Mouse (Mus musculus) layer of hippocampus, adult 8-10 months (tissue): Measurements from ENCODE around the gene Trp53tg5. TPM values are rescaled to one million over a fixed set of nuclear protein-coding genes. Genes with fewer than 3 reads are reported as not detected.

Experiments
- DNase-seq, 2 experiments: peaks; one replicate each; pipeline ENCODE4 v3.0.0; 2022; ENCODE audit warnings: low spot score in 2 of 2
- total RNA-seq, 4 experiments: library from RNA; stranded (reverse); gene quantifications; 2 replicates each; pipeline ENCODE4 v1.2.4; 2022

The Trp53tg5 gene
- total RNA-seq, 4 experiments from 2014 or later: not detected

DNA sequence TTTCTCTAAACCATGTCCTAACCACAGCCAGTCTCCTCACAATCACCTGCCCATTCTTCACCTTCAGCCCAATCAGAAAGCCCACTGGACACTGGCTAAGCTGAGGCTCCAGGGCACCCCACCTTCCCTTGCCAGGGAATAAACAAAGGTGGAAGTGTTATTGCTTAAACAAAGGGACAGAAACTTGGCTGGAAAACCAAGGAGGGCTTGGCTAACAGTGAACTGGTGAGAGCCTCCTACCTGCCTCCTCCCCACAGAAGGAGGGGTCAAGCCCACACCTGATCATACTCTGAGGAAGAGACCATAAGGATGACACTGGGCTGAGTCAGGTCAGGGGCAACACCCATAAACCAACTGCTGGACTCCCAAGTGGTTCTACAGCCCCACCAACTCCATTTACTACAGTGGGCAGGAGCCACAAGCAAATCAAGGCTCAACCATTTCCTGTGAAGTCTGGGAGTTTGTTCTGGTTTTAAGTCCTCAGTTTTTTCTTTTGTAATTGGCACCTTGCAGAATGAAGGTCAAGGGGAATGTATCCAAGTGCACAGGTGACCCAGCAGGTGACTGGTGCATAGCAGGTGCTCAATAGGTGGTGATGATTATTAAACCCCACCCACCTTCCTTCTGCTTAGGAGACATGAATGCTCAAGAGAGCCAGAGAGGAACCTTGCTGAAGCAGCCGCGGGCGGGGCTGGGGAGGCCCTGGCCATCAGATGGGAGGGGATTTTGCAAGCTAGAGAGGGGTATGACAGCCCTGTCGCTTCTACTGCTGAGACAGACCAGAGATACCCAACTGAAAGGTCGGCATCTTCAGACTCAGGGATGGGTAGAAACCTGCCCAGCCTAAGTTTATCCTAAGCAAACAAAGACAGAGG, 38.1 kb downstream of the Trp53tg5 start:
- no peak for DNase-seq

DNA sequence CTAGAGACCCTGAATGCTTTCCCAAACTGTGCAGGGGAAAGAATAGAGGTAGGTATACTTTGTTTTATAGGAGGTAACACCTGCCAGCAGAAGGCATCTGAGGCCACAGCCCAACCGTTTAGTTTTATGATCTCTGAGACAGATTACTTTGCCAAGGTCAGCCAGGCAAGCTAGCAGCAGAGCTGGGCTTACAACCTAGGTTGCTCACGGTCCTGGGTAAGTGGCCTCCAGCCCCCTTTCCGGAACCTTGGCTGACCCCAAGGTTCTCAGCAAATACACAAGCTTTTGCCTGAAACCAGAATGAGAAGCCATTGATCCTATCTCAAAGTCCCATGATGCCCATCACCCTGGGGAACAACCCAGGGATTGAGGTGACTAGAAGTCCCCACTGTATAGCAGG, 38.8 kb downstream of the Trp53tg5 start:
- DNase-seq: no peak

DNA sequence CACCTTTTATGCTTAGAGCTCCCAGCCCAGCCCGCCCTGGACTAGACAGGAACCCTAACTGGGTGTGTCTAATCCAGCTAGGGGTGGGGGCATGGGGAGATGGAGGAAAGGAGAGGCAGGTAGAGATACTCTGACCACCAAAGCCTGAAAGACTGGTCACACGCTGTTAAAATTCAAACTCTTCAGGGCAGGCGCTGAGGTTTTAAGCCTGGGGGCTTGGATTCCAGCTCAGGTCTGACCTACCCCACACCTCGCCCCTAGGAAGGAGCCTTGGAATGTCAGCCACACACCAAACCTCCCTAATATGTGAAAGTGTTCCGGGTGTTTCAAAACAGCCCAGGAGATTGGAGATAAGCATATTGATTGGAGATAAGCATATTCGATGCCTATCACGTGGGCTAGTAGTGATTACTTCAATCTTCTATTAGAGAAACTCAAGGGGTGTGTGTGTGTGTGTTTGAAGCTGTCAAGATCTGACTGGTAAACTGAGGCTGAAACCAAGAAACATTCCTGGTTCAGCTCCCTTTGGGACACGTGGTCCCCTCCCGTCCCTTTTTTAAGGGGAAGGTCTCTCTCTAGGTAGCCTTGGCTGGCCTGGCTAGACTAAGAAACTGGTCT, 40.1 kb downstream of the Trp53tg5 start:
- DNase-seq: no peak

DNA sequence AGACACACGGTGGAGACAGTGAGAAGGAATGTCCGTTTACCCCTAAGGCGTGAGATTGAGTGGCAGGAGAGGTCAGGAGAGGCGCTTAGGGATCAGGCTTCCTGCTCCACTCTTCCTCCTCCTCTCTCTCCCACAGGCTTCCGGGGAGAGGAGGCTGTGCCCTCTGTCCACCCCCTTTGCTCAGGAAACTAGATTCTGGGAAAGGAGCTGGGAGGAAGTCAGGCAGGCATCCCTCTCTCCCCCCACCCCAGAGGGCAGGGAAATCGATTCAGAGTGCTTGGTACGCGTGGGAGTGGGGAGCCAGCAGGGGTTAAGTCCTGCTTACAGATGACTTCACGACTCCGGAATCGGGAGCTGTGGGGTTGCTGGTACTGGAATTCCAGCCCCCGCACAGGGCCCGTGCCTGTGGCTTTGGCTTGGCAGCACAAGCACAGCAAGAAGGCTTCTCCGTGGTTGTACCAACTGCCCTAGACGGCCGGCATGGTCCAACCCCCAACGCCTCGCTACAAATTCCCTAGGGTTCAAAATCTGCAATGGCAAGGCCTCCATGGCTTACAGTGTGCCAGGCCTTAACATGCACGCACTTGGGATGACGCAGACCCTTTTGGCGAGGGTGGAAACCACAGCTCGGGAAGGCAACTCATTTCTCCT, 40.9 kb downstream of the Trp53tg5 start:
- no peak for DNase-seq

DNA sequence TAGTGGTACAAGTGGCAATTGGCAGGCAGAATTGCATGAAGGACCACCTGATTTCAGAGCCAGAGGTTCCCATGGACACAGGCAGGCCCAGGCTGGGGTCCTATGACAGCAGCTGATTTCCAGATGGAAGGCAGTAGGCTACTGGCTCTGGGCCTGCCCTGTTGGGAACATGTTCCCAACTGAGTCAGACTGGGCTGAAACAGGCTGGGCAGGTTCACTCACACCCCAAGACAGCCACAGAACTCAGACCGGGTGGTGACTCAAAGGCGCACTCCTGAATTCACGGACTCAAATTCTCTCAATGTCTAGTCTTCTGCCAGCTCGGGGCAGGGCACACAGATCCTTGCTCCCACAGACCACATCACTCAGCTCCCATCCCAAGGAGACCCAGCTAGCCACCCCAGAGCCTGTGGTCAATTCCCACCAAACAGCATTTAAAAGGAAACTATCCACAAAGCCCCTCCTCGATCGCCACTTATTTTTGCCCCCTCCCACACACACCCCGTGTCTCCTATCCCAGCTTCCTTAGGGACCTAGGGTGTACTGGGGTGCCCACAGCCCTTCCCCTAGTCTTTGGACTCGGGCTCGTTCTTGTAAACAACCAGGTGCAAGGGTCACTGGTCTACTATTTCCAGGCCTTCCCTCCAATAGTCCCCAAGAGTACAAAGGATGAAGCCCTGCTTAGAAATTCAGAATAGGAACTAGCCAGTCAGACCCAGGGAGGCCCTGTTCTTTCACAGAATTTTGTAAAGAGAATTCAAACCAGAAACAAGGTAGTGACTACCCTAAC, 41.7 kb downstream of the Trp53tg5 start:
- DNase-seq: no peak

DNA sequence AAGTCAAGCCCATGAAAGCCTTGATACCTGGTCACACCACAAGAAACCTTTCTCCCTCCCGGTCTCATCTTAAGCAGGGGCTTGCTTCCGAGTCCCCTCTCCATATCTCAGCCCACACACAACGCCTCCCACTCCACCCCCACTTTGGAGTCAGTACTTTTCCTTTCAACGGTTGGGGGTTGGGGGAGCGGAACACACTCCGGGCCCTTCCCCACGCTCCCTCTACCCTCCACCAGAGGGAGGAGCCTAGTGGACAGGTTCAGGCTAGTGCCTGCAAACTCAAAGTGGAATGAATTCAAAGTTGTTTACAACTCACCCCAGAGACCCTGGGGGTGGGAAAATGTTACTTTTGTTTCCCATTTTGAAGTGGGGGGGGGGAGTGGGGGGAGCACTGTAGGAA, 42.8 kb downstream of the Trp53tg5 start:
- no peak for DNase-seq

DNA sequence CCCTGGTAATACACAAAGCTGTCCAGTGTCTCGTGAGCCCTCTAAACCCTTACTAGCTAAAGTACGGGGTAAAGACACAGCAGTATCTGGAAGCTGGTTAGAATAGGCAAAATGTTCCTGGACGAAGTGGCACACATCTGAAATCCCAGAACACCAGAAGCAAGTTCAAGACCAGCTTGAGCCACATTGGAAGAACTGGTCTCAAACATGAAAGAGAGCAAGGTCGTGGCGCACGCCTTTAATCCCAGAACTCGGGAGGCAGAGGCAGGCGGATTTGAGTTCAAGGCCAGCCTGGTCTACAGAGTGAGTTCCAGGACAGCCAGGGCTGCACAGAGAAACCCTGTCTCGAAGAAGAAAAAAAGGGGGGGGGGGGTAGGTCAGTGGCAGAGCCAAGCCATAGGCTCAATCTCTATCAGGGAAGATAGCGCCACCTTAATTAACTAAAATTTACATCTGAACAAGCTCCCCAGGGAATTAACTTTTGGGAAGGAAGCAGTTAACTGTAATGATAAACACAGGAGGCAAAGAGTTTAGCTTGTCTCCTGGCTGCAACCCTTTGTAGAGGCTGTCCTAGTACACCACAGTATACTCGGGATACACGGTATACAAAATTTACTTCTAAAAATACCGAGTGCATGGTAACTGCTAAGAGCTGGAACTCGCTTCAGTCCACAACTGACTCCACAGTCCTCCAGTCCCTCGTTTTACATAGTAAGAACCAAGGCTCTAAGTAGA, 43.5 kb downstream of the Trp53tg5 start:
- DNase-seq: no peak

DNA sequence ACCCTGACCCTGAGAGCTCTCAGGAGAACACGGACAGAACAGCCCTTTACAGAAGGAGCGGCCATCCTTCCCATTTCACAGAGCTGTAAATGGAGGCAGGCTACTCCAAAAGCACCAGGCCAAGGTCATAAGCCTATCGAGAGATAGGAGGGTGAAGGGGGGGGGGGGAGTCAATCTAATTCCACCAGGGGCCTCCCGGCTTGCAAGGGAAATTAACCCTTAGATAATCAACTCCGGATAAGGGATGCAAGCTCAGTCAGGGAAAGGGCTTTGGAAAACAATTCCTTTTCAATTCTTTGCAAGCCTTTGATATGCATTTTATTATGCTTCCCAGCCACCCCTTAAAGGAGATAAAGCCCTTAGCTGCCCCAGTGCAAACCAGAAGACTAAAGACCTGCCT, 45.1 kb downstream of the Trp53tg5 start:
- DNase-seq: no peak

DNA sequence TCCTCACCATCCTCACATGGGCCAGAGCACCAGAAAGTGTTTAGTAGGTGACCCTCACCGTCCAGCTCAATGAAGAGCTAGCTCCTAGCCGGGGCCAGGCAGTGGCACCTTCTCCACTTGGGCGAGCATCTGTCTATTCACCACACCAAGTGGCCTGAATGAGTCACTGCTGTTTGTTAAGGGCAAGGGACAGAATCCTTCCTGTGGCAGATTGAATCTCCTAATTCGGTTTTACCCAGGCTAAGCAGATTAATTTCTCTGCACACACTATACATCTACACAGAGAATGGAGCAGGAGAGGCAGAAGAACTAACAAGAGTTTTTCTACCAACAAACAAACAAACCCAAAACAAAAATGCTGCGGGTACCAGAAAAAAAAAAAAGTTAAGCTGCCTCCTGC, 46.6 kb downstream of the Trp53tg5 start:
- DNase-seq: no peak

DNA sequence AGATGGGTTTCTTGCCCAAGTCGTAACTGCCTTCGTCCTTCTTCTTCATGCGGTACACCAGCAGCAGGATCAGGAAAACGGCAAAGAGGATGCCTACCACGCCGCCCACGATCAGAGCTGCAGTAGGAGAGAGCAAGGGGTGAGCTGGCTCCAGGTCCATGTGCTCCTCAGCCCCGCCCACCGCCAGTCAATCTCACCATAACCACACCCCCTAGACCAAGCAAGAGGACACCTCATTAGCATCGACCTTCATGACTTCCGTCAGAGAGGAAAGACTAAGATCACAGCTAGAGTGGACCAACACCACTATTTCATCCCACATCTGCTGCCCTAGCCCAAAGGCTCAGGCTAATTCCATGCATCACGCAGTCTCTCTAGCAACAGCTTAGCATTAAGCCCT, 47.4 kb downstream of the Trp53tg5 start:
- no peak for DNase-seq

DNA sequence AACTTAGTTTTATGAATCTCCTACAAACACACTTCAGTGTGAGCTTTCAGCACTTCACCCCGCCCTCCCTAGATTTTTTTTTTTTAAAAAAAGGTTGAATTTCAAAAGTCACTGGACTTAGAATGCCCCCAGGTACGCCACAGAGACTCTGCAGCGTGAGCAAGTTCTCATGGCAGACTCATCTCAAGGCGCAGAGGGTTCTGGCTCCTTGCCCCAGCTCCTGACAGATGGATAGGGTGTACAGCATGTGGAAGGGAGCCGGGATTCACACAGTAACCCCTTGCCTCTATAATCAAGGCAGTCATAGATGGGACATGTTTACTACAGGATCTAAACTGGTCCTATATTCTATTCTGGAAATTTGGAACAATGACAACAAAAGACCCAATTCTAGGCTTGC, 48.1 kb downstream of the Trp53tg5 start:
- no peak for DNase-seq

DNA sequence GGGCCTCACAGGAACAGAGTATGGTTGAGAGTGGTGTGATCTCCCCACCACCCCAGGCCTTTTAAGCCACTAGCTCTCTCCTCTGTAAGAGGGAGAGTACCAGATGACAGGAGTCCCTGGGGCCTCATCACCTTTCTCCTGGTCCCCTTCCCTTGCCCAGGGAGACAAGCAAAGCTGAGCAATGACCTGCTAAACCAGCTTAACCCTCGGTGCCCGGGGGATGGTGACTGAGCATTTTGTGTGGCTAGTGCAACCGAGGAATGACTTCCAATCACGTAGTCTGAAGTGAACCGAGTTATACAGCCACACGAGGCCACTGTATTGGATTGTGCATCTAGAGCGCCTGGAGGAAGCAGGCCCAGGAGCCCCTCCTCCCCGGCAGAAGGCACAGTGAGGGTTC, 49.1 kb downstream of the Trp53tg5 start:
- DNase-seq: no peak

DNA sequence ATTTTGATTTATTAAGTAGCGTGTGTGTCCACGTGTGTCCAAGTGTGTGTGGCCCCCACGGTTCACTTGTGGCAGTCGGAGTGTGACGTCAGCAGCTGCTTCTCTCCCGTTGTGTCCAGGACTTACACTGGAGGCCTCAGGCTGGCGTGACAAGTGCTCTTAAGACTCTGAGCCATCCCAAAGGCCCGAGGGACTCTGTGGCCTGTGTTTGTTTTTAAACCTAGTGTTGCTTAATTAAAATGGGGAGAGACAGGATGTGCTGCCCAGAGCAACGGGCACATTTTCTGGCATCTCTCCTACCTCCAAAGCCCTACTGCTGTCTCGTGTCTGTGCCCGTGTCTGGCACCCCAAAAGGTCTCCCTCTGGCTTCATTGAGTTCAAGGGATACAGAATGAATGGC, 50.1 kb downstream of the Trp53tg5 start:
- peak in 1 of 2 experiments; percentile 53 for DNase-seq

DNA sequence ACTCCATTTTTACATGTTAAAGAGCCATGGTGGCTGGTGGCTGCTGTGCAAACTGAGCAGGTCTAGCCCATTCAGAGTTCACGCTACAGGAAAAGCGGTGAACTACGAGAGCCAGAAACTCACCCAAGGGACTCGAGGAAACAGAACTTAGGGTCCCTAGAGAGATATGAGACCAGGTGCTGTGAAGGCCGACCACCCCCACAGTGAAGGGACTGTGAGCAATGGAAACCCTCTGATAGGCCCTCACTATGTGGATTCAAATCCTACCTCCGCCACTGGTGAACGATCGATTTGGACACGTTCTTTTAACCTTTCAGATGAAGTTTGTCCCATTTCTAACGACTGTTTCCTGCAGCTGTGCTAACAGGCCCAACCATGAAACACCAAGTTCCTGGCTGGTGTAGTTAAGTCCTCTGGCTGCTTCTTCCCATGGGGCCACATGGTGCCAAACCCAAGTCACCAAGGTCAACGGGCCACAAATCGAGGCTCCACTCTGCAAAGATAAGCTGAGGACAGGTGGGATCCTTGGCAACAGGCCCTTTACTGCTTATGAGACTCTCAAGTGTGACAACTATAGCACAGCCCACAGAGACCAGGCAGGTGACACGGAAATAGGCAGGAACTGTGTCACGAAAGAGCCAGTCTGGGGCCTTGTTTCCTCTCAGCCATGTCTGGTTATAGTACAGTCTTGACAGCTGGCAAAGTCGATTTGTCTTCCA, 50.7 kb downstream of the Trp53tg5 start:
- DNase-seq: no peak

DNA sequence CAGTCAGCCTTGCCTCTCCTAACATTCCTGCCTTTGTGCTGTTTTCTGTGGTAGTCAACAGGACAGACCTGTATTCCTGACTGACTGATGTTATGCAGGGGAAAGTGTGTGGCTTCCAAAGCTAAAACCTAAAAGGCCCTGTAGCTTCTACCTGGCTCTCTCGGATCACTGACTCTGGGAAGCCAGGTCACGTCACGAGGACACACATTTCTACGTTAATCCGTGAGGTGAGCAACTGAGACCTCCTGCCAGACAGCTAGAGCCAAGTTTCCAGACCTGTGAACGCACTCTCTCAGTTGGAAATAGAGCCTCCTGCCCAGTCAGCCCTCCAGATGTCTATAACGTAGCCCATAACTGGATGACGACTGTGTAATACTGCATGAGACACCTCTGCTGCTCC, 51.5 kb downstream of the Trp53tg5 start:
- no peak for DNase-seq

DNA sequence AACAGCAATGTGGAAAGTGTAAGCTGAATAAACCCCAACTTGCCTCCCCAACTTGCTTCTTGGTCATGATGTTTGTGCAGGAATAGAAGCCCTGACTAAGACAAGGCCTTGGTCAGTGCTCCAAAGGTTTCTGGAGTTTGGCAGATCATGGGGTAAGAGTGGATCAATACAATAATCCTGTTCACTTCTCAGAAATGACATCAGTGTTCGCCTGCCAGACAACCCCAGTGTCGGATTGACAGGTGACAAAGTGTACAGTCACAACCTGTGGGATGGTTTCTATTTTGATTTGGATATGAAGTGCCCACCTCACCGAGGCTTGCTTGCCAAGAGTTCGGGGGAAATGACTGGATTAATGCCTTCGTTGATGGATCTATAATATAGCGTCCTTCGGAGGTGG, 52.2 kb downstream of the Trp53tg5 start:
- DNase-seq: no peak
